Mouse (Mus musculus) liver, postnatal 0 days (tissue): ENCODE results near the gene Thnsl1.

ENCODE experiments used
- CTCF ChIP-seq: sonication (generic); IDR thresholded peaks from 2 replicates; pipeline ENCODE4 v1.5.1; 2016; ENCODE audit warnings: antibody characterized with exemption, low read depth
- EP300 ChIP-seq: IDR thresholded peaks from 2 replicates; pipeline ENCODE4 v1.6.1; 2016; ENCODE audit warnings: antibody characterized with exemption, low read depth, mild to moderate bottlenecking

- no peak for TF ChIP-seq EP300
- no peak for TF ChIP-seq CTCF
These were observed 17.2 kb downstream of the Thnsl1 start for GRCm38 (mm10) chr2:21222453-21223384.
